41 mouse cellular contexts compared by ENCODE assay signal in genomic region chr15:101084499-101084898, GRCm38 (mm10). TPM values are rescaled to one million over a fixed set of nuclear protein-coding genes. Genes with fewer than 3 reads are reported as not detected.
DNase-seq lines count a peak whose midpoint lies in the region; ATAC-seq and TF ChIP-seq lines count a peak whose summit lies in the region.
"Had no signal": no experiment of that assay in that cellular context is flagged by ENCODE, and none has a peak within 500 bp of the region (broad histone marks: within the 10 kb centered on the region; RNA-seq: fewer than 3 reads in every experiment).

No protein-coding gene starts in this region.

- H3K27ac ChIP-seq in limb, embryonic 10.5 days, result peak overlapping the region; percentile 62
- no peak overlapping the region for H3K27ac ChIP-seq in stomach, postnatal 0 days (replicated peaks)
- no peak overlapping the region for H3K27ac ChIP-seq in lung, postnatal 0 days (ENCODE audit: low read length)
- H3K27ac ChIP-seq: embryonic facial prominence, embryonic 12.5 days; forebrain, embryonic 10.5 days; hindbrain, embryonic 13.5 days; left cerebral cortex, adult 2 months; lung, embryonic 15.5 days had no signal

- 73% methylated on average over 10 of the region's 10 CpGs for WGBS in limb, embryonic 10.5 days
- WGBS in stomach, postnatal 0 days, result 66% methylated on average over 10 of the region's 10 CpGs
- WGBS in lung, postnatal 0 days, result 71% methylated on average over 10 of the region's 10 CpGs

- no peaks in the 10 kb centered on the region for H3K27me3 ChIP-seq in limb, embryonic 10.5 days (ENCODE audit: low read depth, poor library complexity, severe bottlenecking)
- no peaks in the 10 kb centered on the region for H3K27me3 ChIP-seq in stomach, postnatal 0 days (ENCODE audit: control insufficient read depth, insufficient read depth, low read length)
- H3K27me3 ChIP-seq in lung, postnatal 0 days (replicated peaks; ENCODE audit: insufficient read depth, low read length), result no peaks in the 10 kb centered on the region
- H3K27me3 ChIP-seq: embryonic facial prominence, embryonic 12.5 days; hindbrain, embryonic 13.5 days; lung, embryonic 15.5 days had no signal

- H3K4me1 ChIP-seq in limb, embryonic 10.5 days, result peaks cover 66% of the 10 kb centered on the region
- no peaks in the 10 kb centered on the region for H3K4me1 ChIP-seq in stomach, postnatal 0 days (replicated peaks; ENCODE audit: control insufficient read depth, insufficient read depth)
- H3K4me1 ChIP-seq in lung, postnatal 0 days (ENCODE audit: insufficient read depth, low read depth, low read length), result no peaks in the 10 kb centered on the region

- peak; percentile 21 for DNase-seq in kidney, adult 11 months
- DNase-seq in kidney, adult 8-10 months, result no peak
- DNase-seq in limb, embryonic 10.5 days (ENCODE audit: low spot score), result no peak
- no peak for DNase-seq in stomach, postnatal 0 days (ENCODE audit: low spot score)
- DNase-seq in lung, postnatal 0 days (ENCODE audit: low spot score), result no peak
- no peak for DNase-seq in frontal cortex, postnatal 25 days (ENCODE audit: low spot score in 2 of 2)
- DNase-seq: adrenal gland, adult 2 months; adrenal gland, postnatal 36 days; cerebellum, adult 18-20 months; cerebellum, postnatal 10 days; gastrocnemius, postnatal 10 days; heart, postnatal 14 days; kidney, postnatal 14 days; liver; lung, postnatal 4 days; right cerebral cortex, adult 18-20 months; spleen, adult 18-20 months; thymus, adult 2 months; thymus, postnatal 36 days had no signal

- ATAC-seq in common myeloid progenitor, adult 5-6 weeks (replicated peaks; ENCODE audit: low read depth, poor library complexity, severe bottlenecking), result peak; percentile 55
- peak; percentile 22; the same call in 1 of the 2 replicates for ATAC-seq in stomach, postnatal 0 days (ENCODE audit: low FRiP score, low TSS enrichment)
- no peak for ATAC-seq in lung, postnatal 0 days
- ATAC-seq: activated CD4-positive, CD25-positive, alpha-beta regulatory T cell, adult 4 months; forebrain, embryonic 16.5 days; intestine, embryonic 16.5 days; midbrain, embryonic 16.5 days had no signal

- H3K9ac ChIP-seq in stomach, postnatal 0 days (ENCODE audit: low read length), result no peak overlapping the region
- no peak overlapping the region for H3K9ac ChIP-seq in lung, postnatal 0 days (replicated peaks; ENCODE audit: low read depth)
- H3K9ac ChIP-seq: embryonic facial prominence, embryonic 12.5 days; hindbrain, embryonic 13.5 days; lung, embryonic 15.5 days had no signal

- TF ChIP-seq EP300 in stomach, postnatal 0 days (optimal IDR thresholded peaks at IDR 0.05), result no peak
- TF ChIP-seq EP300 in lung, postnatal 0 days (IDR thresholded peaks at IDR 0.05), result no peak

- TF ChIP-seq CTCF in stomach, postnatal 0 days (IDR thresholded peaks at IDR 0.05; ENCODE audit: low read depth), result no peak
- TF ChIP-seq CTCF in lung, postnatal 0 days (IDR thresholded peaks at IDR 0.05), result no peak

- H3K4me3 ChIP-seq in limb, embryonic 10.5 days, result no peak overlapping the region
- no peak overlapping the region for H3K4me3 ChIP-seq in stomach, postnatal 0 days (ENCODE audit: low read depth, low read length)
- H3K4me3 ChIP-seq in lung, postnatal 0 days (ENCODE audit: low read depth, low read length), result no peak overlapping the region
- H3K4me3 ChIP-seq: embryonic facial prominence, embryonic 12.5 days; forebrain, embryonic 10.5 days; hindbrain, embryonic 13.5 days; left cerebral cortex, adult 2 months; lung, embryonic 15.5 days had no signal

- H3K36me3 ChIP-seq in limb, embryonic 10.5 days, result no peaks in the 10 kb centered on the region
- no peaks in the 10 kb centered on the region for H3K36me3 ChIP-seq in stomach, postnatal 0 days (ENCODE audit: control insufficient read depth, insufficient read depth, low read length)
- H3K36me3 ChIP-seq in lung, postnatal 0 days (ENCODE audit: insufficient read depth, low read length), result no peaks in the 10 kb centered on the region
- H3K36me3 ChIP-seq: embryonic facial prominence, embryonic 12.5 days; forebrain, embryonic 10.5 days; hindbrain, embryonic 13.5 days; lung, embryonic 15.5 days had no signal

- no peaks in the 10 kb centered on the region for H3K9me3 ChIP-seq in limb, embryonic 10.5 days (replicated peaks)
- H3K9me3 ChIP-seq in stomach, postnatal 0 days (ENCODE audit: control insufficient read depth, low read length), result no peaks in the 10 kb centered on the region
- H3K9me3 ChIP-seq in lung, postnatal 0 days (ENCODE audit: low read length), result no peaks in the 10 kb centered on the region
- H3K9me3 ChIP-seq: embryonic facial prominence, embryonic 12.5 days; forebrain, embryonic 10.5 days; hindbrain, embryonic 13.5 days; lung, embryonic 15.5 days had no signal

- H3K4me2 ChIP-seq in stomach, postnatal 0 days (replicated peaks; ENCODE audit: low read depth), result no peak overlapping the region
- no peak overlapping the region for H3K4me2 ChIP-seq in lung, postnatal 0 days (replicated peaks; ENCODE audit: low read depth, low read length)
- H3K4me2 ChIP-seq: embryonic facial prominence, embryonic 12.5 days; hindbrain, embryonic 13.5 days; lung, embryonic 15.5 days had no signal

RNA-seq across cellular contexts. Expression of gene Fignl2, which starts 6.1 kb away (rescaled TPM):
- total RNA-seq in common myeloid progenitor, adult 5-6 weeks (2017), result not detected in 2 replicates
- 0.98 and 1.9 TPM in 2 replicates for polyA plus RNA-seq in limb, embryonic 10.5 days (2016; fragmentation: Nextera tagmentation; extraction: Ambion mirVana)
- 0.19 and 0.22 TPM in 2 replicates for polyA plus RNA-seq in stomach, postnatal 0 days (2015; fragmentation: Nextera tagmentation; extraction: Ambion mirVana)
- polyA plus RNA-seq in lung, postnatal 0 days (2015; fragmentation: Nextera tagmentation; extraction: Ambion mirVana), result 0.48 and 0.60 TPM in 2 replicates
- polyA plus RNA-seq: activated CD4-positive, CD25-positive, alpha-beta regulatory T cell, adult 4 months; forebrain, embryonic 16.5 days had no signal

RNA-seq across cellular contexts. Expression of gene Ankrd33, which starts 31.1 kb away (rescaled TPM):
- total RNA-seq in common myeloid progenitor, adult 5-6 weeks (2017), result not detected in 2 replicates
- polyA plus RNA-seq in limb, embryonic 10.5 days (2016; fragmentation: Nextera tagmentation; extraction: Ambion mirVana), result not detected in 2 replicates
- not detected in 2 replicates for polyA plus RNA-seq in stomach, postnatal 0 days (2015; fragmentation: Nextera tagmentation; extraction: Ambion mirVana)
- polyA plus RNA-seq in lung, postnatal 0 days (2015; fragmentation: Nextera tagmentation; extraction: Ambion mirVana), result 0.13 TPM in 1 of 2 replicates, not detected in the other
- total RNA-seq: ES-E14; gastrocnemius, postnatal 10 days; heart, postnatal 14 days; layer of hippocampus, adult 18-20 months; layer of hippocampus, postnatal 10 days; left cerebral cortex, adult 2 months; neutrophil, adult 5-6 weeks had no signal
- polyA plus RNA-seq: activated CD4-positive, CD25-positive, alpha-beta regulatory T cell, adult 4 months; brain, embryonic 14.5 days; embryonic facial prominence, embryonic 12.5 days; forebrain, embryonic 10.5 days; forebrain, embryonic 16.5 days; gonadal fat pad, adult 2 months; heart, embryonic 14.5 days; hindbrain, embryonic 13.5 days; intestine, embryonic 16.5 days; kidney, embryonic 14.5 days; liver, embryonic 16.5 days; lung, embryonic 15.5 days; midbrain, embryonic 16.5 days; neural tube, embryonic 11.5 days; stomach, embryonic 16.5 days; thymus, adult 2 months had no signal

RNA-seq across cellular contexts. Expression of gene Gm47841, which starts 37.3 kb away (rescaled TPM):
- total RNA-seq in common myeloid progenitor, adult 5-6 weeks (2017), result not detected in 2 replicates
- polyA plus RNA-seq in limb, embryonic 10.5 days (2016; fragmentation: Nextera tagmentation; extraction: Ambion mirVana), result not detected in 2 replicates
- not detected in 2 replicates for polyA plus RNA-seq in stomach, postnatal 0 days (2015; fragmentation: Nextera tagmentation; extraction: Ambion mirVana)
- polyA plus RNA-seq in lung, postnatal 0 days (2015; fragmentation: Nextera tagmentation; extraction: Ambion mirVana), result not detected in 2 replicates
- total RNA-seq: ES-E14; gastrocnemius, postnatal 10 days; heart, postnatal 14 days; layer of hippocampus, adult 18-20 months; layer of hippocampus, postnatal 10 days; left cerebral cortex, adult 2 months; left cerebral cortex, postnatal 36 days; neutrophil, adult 5-6 weeks had no signal
- polyA plus RNA-seq: activated CD4-positive, CD25-positive, alpha-beta regulatory T cell, adult 4 months; adrenal gland, adult 2 months; brain, embryonic 14.5 days; embryonic facial prominence, embryonic 12.5 days; forebrain, embryonic 10.5 days; forebrain, embryonic 16.5 days; gonadal fat pad, adult 2 months; heart, embryonic 14.5 days; hindbrain, embryonic 13.5 days; intestine, embryonic 16.5 days; kidney, embryonic 14.5 days; liver, embryonic 16.5 days; midbrain, embryonic 16.5 days; neural tube, embryonic 11.5 days; stomach, embryonic 16.5 days; thymus, adult 2 months had no signal

RNA-seq across cellular contexts. Expression of gene Acvrl1, which starts 43.8 kb away (rescaled TPM):
- 0.49 and 5.8 TPM in 2 replicates for total RNA-seq in common myeloid progenitor, adult 5-6 weeks (2017)
- 7.2 and 8.3 TPM in 2 replicates for polyA plus RNA-seq in limb, embryonic 10.5 days (2016; fragmentation: Nextera tagmentation; extraction: Ambion mirVana)
- 13.5 and 15.2 TPM in 2 replicates for polyA plus RNA-seq in stomach, postnatal 0 days (2015; fragmentation: Nextera tagmentation; extraction: Ambion mirVana)
- polyA plus RNA-seq in lung, postnatal 0 days (2015; fragmentation: Nextera tagmentation; extraction: Ambion mirVana), result 159 and 168 TPM in 2 replicates
